Mouse (Mus musculus) olfactory bulb, adult 2 months (tissue): ENCODE measurements around the gene Lsg1.

ENCODE experiments used
- CTCF ChIP-seq: fragments of 200-500 bp; IDR thresholded peaks from 2 replicates; pipeline ENCODE4 v1.5.1; 2012; ENCODE audit warnings: low read depth, mild to moderate bottlenecking, low read length, moderate library complexity; ENCODE audit not compliant: insufficient read depth
- POLR2A ChIP-seq: fragments of 200-500 bp; IDR thresholded peaks from 2 replicates; pipeline ENCODE4 v1.6.1; 2012; ENCODE audit warnings: mild to moderate bottlenecking, low read depth, low read length, moderate library complexity; ENCODE audit not compliant: insufficient read depth

DNA sequence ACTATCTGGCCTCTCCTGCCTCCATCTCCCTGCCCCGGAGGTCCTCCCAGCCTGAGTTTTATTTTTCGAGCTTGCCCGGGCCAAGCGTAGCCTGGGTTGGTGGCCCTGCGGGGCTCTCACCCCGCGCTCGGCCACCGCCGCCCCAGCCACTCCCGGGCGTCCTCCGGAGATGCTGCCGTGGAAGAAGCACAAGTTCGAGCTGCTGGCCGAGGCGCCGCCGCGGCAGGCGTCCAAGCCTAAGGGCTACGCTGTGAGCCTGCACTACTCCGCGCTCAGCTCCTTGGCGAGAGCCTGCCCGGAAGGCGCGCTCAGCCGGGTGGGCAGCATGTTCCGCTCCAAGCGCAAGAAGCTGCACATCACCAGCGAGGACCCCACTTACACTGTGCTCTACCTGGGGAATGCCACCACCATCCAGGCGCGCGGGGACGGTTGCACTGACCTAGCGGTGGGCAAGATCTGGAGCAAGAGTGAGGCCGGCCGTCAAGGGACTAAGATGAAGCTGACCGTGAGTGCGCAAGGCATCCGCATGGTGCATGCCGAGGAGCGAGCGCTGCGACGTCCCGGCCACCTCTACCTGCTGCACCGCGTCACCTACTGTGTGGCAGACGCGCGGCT lies 13.1 kb upstream of the Lsg1 start:
- no peak for TF ChIP-seq POLR2A
- TF ChIP-seq CTCF, result no peak
